Mouse (Mus musculus): Measurements from ENCODE around the gene Tln1.

GRCm38 (mm10) chr4:43496587-43496986 is 65.9 kb downstream of the Tln1 start:
- no peak for TF ChIP-seq CTCF (IDR thresholded peaks at IDR 0.05; ENCODE audit: control insufficient read depth, insufficient read depth, insufficient replicate concordance, low read depth, low read length)
- TF ChIP-seq POLR2A (IDR thresholded peaks at IDR 0.05; ENCODE audit: control insufficient read depth, low read depth, low read length), result no peak
